Mouse (Mus musculus) CH12.LX (cell line): ENCODE data around the gene Klhl35. TPM values are rescaled to one million over a fixed set of nuclear protein-coding genes. Genes with fewer than 3 reads are reported as not detected.

ENCODE experiments used
- DNase-seq: peaks from one replicate; pipeline ENCODE4 v3.0.0-alpha.2; 2013; ENCODE audit errors: extremely low read depth
- H3K27ac ChIP-seq: 2 replicates; pipeline ENCODE4 v1.5.1; 2012; ENCODE audit warnings: low read depth, mild to moderate bottlenecking, control low read depth, moderate library complexity; ENCODE audit not compliant: insufficient read depth
- H3K27me3 ChIP-seq: replicated peaks from 2 replicates; pipeline ENCODE3; 2012; ENCODE audit warnings: inconsistent platforms
- H3K36me3 ChIP-seq, 2 experiments: replicated peaks in 1 of 2; 2 replicates each; pipeline versions ENCODE3 to v1.6.1; 2012; ENCODE audit warnings: inconsistent platforms in 1 of 2, low read length in 1 of 2, mild to moderate bottlenecking in 1 of 2, mixed read lengths in 1 of 2, moderate library complexity in 1 of 2; ENCODE audit not compliant: control insufficient read depth in 1 of 2, insufficient read depth in 1 of 2
- H3K4me1 ChIP-seq, 2 experiments: 2 replicates each; pipeline ENCODE4 v1.6.1; 2012; ENCODE audit warnings: inconsistent platforms in 1 of 2, moderate library complexity in 1 of 2; ENCODE audit not compliant: insufficient read depth in 2 of 2, control insufficient read depth in 1 of 2
- H3K4me2 ChIP-seq: 2 replicates; pipeline ENCODE4 v1.6.1; 2012; ENCODE audit warnings: low read depth, mild to moderate bottlenecking, control low read depth; ENCODE audit not compliant: poor library complexity, insufficient read depth, severe bottlenecking
- H3K4me3 ChIP-seq, 3 experiments: fragments of 150-350 bp in 1 of 3; sonication (generic) in 1 of 3; replicated peaks in 1 of 3; 2 replicates each; pipeline versions ENCODE3 to v1.5.1; 2011 to 2012; ENCODE audit warnings: low read depth in 2 of 3, low read length in 2 of 3, mild to moderate bottlenecking in 2 of 3, moderate library complexity in 2 of 3, control low read depth in 1 of 3, improper control_type of control experiment in 1 of 3, inconsistent platforms in 1 of 3, mixed read lengths in 1 of 3; ENCODE audit not compliant: poor library complexity in 1 of 3
- H3K79me2 ChIP-seq: replicated peaks from 2 replicates; pipeline ENCODE4 v1.6.1; 2012; ENCODE audit warnings: mild to moderate bottlenecking, moderate library complexity; ENCODE audit not compliant: control insufficient read depth, poor library complexity, insufficient read depth, severe bottlenecking; ENCODE audit errors: extremely low read depth
- H3K9ac ChIP-seq: 2 replicates; pipeline ENCODE4 v1.6.1; 2012; ENCODE audit warnings: low read depth, mild to moderate bottlenecking, control low read depth, moderate library complexity; ENCODE audit not compliant: insufficient read depth
- H3K9me3 ChIP-seq: replicated peaks from 2 replicates; pipeline ENCODE3; 2012; ENCODE audit warnings: low read length, inconsistent platforms, mixed read lengths
- BHLHE40 ChIP-seq: IDR thresholded peaks from 2 replicates; pipeline ENCODE4 v1.6.1; 2011; ENCODE audit warnings: mild to moderate bottlenecking, low read depth, low read length, improper control_type of control experiment
- CHD1 ChIP-seq: IDR thresholded peaks from 2 replicates; pipeline ENCODE4 v1.6.1; 2012; ENCODE audit warnings: low read depth, low read length, improper control_type of control experiment, inconsistent platforms
- CHD2 ChIP-seq: IDR thresholded peaks from 2 replicates; pipeline ENCODE4 v1.6.1; 2011; ENCODE audit warnings: low read length, improper control_type of control experiment
- CTCF ChIP-seq, 2 experiments: IDR thresholded peaks in 1 of 2; conservative IDR thresholded peaks in 1 of 2; 2 replicates each; pipeline ENCODE4 v1.5.1; 2011 to 2012; ENCODE audit warnings: low read depth in 2 of 2, low read length in 2 of 2, improper control_type of control experiment in 1 of 2, inconsistent platforms in 1 of 2, mild to moderate bottlenecking in 1 of 2, moderate library complexity in 1 of 2
- E2F4 ChIP-seq: IDR thresholded peaks from 2 replicates; pipeline ENCODE4 v1.6.1; 2011; ENCODE audit warnings: low read depth, low read length, improper control_type of control experiment; ENCODE audit not compliant: insufficient replicate concordance
- ELF1 ChIP-seq: IDR thresholded peaks from 2 replicates; pipeline ENCODE4 v1.6.1; 2014; ENCODE audit warnings: low read depth, mild to moderate bottlenecking, inconsistent platforms, low read length, improper control_type of control experiment
- ETS1 ChIP-seq: conservative IDR thresholded peaks from 2 replicates; pipeline ENCODE4 v1.6.1; 2012; ENCODE audit warnings: low read depth, mild to moderate bottlenecking, inconsistent platforms, low read length, improper control_type of control experiment, moderate library complexity
- GABPA ChIP-seq: IDR thresholded peaks from 2 replicates; pipeline ENCODE4 v1.6.1; 2012; ENCODE audit warnings: low read depth, low read length, improper control_type of control experiment, inconsistent platforms; ENCODE audit not compliant: insufficient replicate concordance
- HCFC1 ChIP-seq: IDR thresholded peaks from 2 replicates; pipeline ENCODE4 v1.6.1; 2012; ENCODE audit warnings: low read depth, mild to moderate bottlenecking, inconsistent platforms, low read length, improper control_type of control experiment
- JUN ChIP-seq: IDR thresholded peaks from 2 replicates; pipeline ENCODE4 v1.6.1; 2011; ENCODE audit warnings: low read depth, mild to moderate bottlenecking, low read length, improper control_type of control experiment, moderate library complexity; ENCODE audit not compliant: insufficient read depth
- MAFK ChIP-seq: IDR thresholded peaks from 2 replicates; pipeline ENCODE4 v1.6.1; 2011; ENCODE audit warnings: low read length, improper control_type of control experiment; ENCODE audit not compliant: insufficient replicate concordance
- MAX ChIP-seq: IDR thresholded peaks from 2 replicates; pipeline ENCODE4 v1.6.1; 2011; ENCODE audit warnings: low read length, improper control_type of control experiment
- PAX5 ChIP-seq: IDR thresholded peaks from 2 replicates; pipeline ENCODE4 v1.6.1; 2012; ENCODE audit warnings: low read length, inconsistent platforms, mixed read lengths
- RAD21 ChIP-seq: IDR thresholded peaks from 2 replicates; pipeline ENCODE4 v1.6.1; 2011; ENCODE audit warnings: low read depth, mild to moderate bottlenecking, low read length, improper control_type of control experiment, moderate library complexity
- SIN3A ChIP-seq: IDR thresholded peaks from 2 replicates; pipeline ENCODE4 v1.6.1; 2012; ENCODE audit warnings: low read length, improper control_type of control experiment, inconsistent platforms
- TBP ChIP-seq: conservative IDR thresholded peaks from 2 replicates; pipeline ENCODE4 v1.6.1; 2011; ENCODE audit warnings: low read depth, low read length, improper control_type of control experiment
- TCF12 ChIP-seq: IDR thresholded peaks from 2 replicates; pipeline ENCODE4 v1.6.1; 2014; ENCODE audit warnings: low read depth, mild to moderate bottlenecking, inconsistent platforms, low read length, improper control_type of control experiment
- USF1 ChIP-seq: IDR thresholded peaks from 2 replicates; pipeline ENCODE4 v1.6.1; 2014; ENCODE audit warnings: low read depth, mild to moderate bottlenecking, inconsistent platforms, low read length, improper control_type of control experiment
- USF2 ChIP-seq: conservative IDR thresholded peaks from 2 replicates; pipeline ENCODE4 v1.6.1; 2011; ENCODE audit warnings: low read depth, low read length, improper control_type of control experiment
- ZC3H11A ChIP-seq: IDR thresholded peaks from 2 replicates; pipeline ENCODE4 v1.6.1; 2012; ENCODE audit warnings: low read depth, mild to moderate bottlenecking, inconsistent platforms, low read length, improper control_type of control experiment
- ZNF384 ChIP-seq: IDR thresholded peaks from 2 replicates; pipeline ENCODE4 v1.6.1; 2012; ENCODE audit warnings: low read depth, low read length, improper control_type of control experiment, inconsistent platforms
- dilution Hi-C: fragments of 300-500 bp; cut with MboI; formaldehyde crosslinking; loops from 2 replicates; pipeline ENCODE4 v1.14.3; 2020; ENCODE audit warnings: low sequenced_read_pairs; ENCODE audit not compliant: extremely low pct_unique_long_range_greater_than_20kb, extremely low pct_ligation_motif_present
- in situ Hi-C: fragments of 300-500 bp; cut with MboI; formaldehyde crosslinking; loops from 3 replicates; pipeline ENCODE4 v1.14.3; 2019; ENCODE audit warnings: low sequenced_read_pairs, low pct_ligation_motif_present, low pct_unique_long_range_greater_than_20kb, mixed read lengths
- polyA plus RNA-seq: library from polyadenylated mRNA; unstranded; fragments of >175 nt; gene quantifications from 2 replicates; pipeline ENCODE4 v1.2.1, GENCODE M21; 2012; ENCODE audit warnings: low read depth; ENCODE audit not compliant: insufficient read length
- total RNA-seq, 2 experiments: library from RNA; depleted of rRNA; stranded (reverse); fragments of 300-350 nt in 1 of 2; fragments of >200 nt in 1 of 2; gene quantifications; 2 replicates each; pipeline ENCODE4 v1.2.3; 2012 to 2014

Klhl35 gene
- total and polyA plus RNA-seq, 3 experiments: not detected

DNA sequence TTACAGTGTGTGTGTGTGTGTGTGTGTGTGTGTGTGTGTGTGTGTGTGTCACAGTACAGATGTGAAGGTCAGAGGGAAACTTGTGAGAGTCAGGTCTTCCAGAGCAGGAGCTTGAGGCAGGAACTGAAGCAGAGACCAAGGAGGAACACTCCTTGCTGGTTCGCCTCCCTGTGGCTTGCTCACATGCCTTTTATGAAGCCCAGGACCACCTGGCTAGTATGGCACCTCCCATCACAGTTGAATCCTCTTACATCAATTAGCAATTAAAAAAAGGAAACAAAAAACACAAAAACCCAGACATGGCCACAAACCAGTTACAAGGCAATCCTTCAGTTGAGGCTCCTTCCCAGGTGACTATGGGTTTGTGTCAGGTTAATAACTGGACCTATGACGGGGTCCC is 2.7 kb upstream of the Klhl35 start:
- Histone ChIP-seq H3K4me1 (peaks cover 7 to 9% of the 10 kb centered on the region in 2 experiments; a peak in 3 of 4 replicates), H3K27ac (no peak overlapping the region), H3K9me3 (peaks cover 5% of the 10 kb centered on the region), H3K4me3 (no peak overlapping the region), H3K4me2 (no peak overlapping the region), H3K9ac (no peak overlapping the region), H3K79me2 (no peaks in the 10 kb centered on the region; the same call in 1 of the 2 replicates), H3K27me3 (no peaks in the 10 kb centered on the region), H3K36me3 (peaks cover 3 to 61% of the 10 kb centered on the region in 2 experiments)
- TF ChIP-seq E2F4 (no peak), ZNF384 (no peak), USF1 (no peak), CTCF (conservative IDR thresholded peaks at IDR 0.05 in 1 of 2, IDR thresholded peaks at IDR 0.05 in 1 of 2; ENCODE audit: low read depth in 2 of 2, low read length in 2 of 2) (no peak), TCF12 (no peak), ZC3H11A (no peak), BHLHE40 (no peak), CHD1 (no peak), GABPA (no peak)
- no peak for DNase-seq
- in situ Hi-C loops: no loop called here
- dilution Hi-C loops: no loop called here

GRCm38 (mm10) chr7:99467916-99468282 is 2.1 kb downstream of the Klhl35 start:
- in situ Hi-C loops: no loop called here
- Histone ChIP-seq H3K9me3 (peaks cover 13% of the 10 kb centered on the region), H3K27ac (no peak overlapping the region)

More at GRCm38 (mm10) chr7:99467916-99468282, 2.1 kb downstream of the Klhl35 start:
- peaks cover 16 to 65% of the 10 kb centered on the region in 2 experiments for H3K36me3 ChIP-seq
- no peak for TF ChIP-seq ELF1
- TF ChIP-seq ETS1: no peak
- no peak for TF ChIP-seq CHD2
- no peak for TF ChIP-seq USF2
- no peak for TF ChIP-seq HCFC1
- no peak for TF ChIP-seq TBP
- TF ChIP-seq BHLHE40: no peak
- no peak for TF ChIP-seq USF1
- TF ChIP-seq ZC3H11A: no peak
- no peak for TF ChIP-seq RAD21
- TF ChIP-seq TCF12: no peak
- no peak for TF ChIP-seq PAX5
- no peak for TF ChIP-seq CHD1
- no peak for TF ChIP-seq JUN
- no peak for TF ChIP-seq MAX
- TF ChIP-seq MAFK: no peak
- TF ChIP-seq E2F4: no peak
- TF ChIP-seq SIN3A: no peak
- TF ChIP-seq, all 38 proteins: peak for 0
- Histone ChIP-seq H3K9ac (no peak overlapping the region), H3K4me2 (no peak overlapping the region), H3K27me3 (no peaks in the 10 kb centered on the region), H3K4me3 (no peak overlapping the region), H3K4me1 (peaks cover 9 to 12% of the 10 kb centered on the region in 2 experiments; a peak in 3 of 4 replicates), H3K79me2 (no peaks in the 10 kb centered on the region; the same call in 1 of the 2 replicates)
- dilution Hi-C loops: no loop called here
- DNase-seq: no peak
